Mouse (Mus musculus): Measurements from ENCODE around the gene Numa1. TPM values are rescaled to one million over a fixed set of nuclear protein-coding genes. Genes with fewer than 3 reads are reported as not detected.

Numa1 gene
- 63.3 and 65.1 TPM in 2 replicates for polyA plus RNA-seq (2015; fragmentation: Nextera tagmentation; extraction: Ambion mirVana)

DNA sequence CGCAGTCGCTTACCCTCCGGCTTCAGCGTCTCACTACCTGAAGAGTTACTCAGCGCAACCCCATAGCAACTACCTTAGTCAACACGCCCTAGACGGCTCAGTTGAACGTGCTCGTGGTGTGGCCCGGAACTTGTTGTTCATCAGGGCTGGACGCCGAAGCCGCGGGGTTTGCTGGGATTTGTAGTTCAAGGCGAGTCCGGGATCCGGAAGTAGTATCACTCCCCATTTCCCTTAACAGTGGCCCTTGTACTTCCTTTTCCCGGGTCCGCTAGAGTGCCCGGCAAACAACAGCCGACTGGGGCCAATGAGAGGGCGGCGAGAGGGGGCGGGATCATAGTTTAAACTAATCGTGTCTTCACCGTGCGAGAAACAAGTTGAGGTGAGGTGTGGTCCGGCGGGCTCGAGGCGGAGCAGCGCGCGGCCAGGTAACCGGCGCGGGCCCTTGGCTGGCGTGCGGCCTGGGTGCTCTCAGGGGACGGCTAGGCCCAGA, at the start of gene Numa1, which contains the start of gene Lrrc51:
Gene Numa1 (plus strand): TSS at position 361 of the 490 bp plus-strand sequence.
Gene Lrrc51 (minus strand): TSS at position 145 of the 490 bp plus-strand sequence.
- no peaks in the 10 kb centered on the region for H3K36me3 ChIP-seq
- H3K9me3 ChIP-seq, result no peaks in the 10 kb centered on the region
- no peaks in the 10 kb centered on the region for H3K27me3 ChIP-seq
- peak within 1 kb of the TSS; percentile 76 for H3K4me2 ChIP-seq (replicated peaks)
- peak; percentile 98 for ATAC-seq (replicated peaks)
- peaks cover 38% of the 10 kb centered on the region for H3K4me1 ChIP-seq
- WGBS, result under 1% methylated on average over 40 of the region's 40 CpGs
- H3K4me3 ChIP-seq, result peak within 1 kb of the TSS; percentile 89
- H3K27ac ChIP-seq (replicated peaks), result peak within 1 kb of the TSS; percentile 69
- H3K9ac ChIP-seq (replicated peaks), result peak within 1 kb of the TSS; percentile 75

DNA sequence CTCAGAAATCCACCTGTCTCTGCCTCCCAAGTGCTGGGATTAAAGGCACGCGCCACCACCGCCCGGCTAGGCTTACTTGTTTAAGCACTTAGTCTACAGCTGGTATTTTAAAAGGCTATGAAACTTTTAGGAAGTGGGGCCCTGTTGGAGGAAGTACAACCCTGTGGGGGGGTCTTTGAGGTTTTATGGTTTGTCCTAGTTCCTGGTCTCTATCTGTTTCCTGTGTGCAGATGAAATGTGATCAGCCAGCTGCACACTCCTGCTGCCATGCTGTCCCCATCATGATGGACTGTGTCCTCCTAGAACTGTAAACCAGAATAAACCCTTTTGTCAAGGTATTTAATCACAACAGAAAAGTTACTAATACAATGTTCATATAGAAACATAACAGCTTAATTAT, 49.8 kb upstream of the Numa1 start:
- 95% methylated on average over 4 of the region's 4 CpGs for WGBS
- no peak for ATAC-seq (replicated peaks)
- Histone ChIP-seq H3K4me3 (no peak overlapping the region), H3K9ac (replicated peaks) (no peak overlapping the region), H3K4me1 (no peaks in the 10 kb centered on the region), H3K4me2 (replicated peaks) (no peak overlapping the region), H3K36me3 (no peaks in the 10 kb centered on the region), H3K27me3 (no peaks in the 10 kb centered on the region), H3K9me3 (no peaks in the 10 kb centered on the region), H3K27ac (replicated peaks) (no peak overlapping the region)

DNA sequence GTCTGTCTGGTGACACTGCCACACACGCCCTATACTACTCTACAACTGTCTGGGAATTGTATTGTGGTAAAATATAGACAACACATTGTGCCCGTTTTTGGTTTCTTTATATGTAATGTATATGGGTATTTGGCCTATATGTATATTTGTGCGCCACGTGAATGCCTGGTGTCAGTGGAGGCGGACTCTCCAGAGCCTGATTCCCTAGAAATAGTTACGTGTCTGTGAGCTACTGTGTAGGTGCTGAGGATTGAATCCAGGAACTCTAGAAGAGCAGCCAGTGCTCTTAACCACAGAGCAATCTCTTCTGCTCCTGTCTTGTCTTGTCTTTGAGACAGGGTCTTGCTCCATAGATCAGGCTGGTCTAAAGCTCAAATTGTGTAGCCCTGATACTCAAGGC, 47.6 kb upstream of the Numa1 start:
- H3K9ac ChIP-seq (replicated peaks), result no peak overlapping the region
- no peaks in the 10 kb centered on the region for H3K9me3 ChIP-seq
- no peak overlapping the region for H3K27ac ChIP-seq (replicated peaks)
- H3K36me3 ChIP-seq, result no peaks in the 10 kb centered on the region
- no peak for ATAC-seq (replicated peaks)
- H3K4me3 ChIP-seq, result no peak overlapping the region
- no peaks in the 10 kb centered on the region for H3K4me1 ChIP-seq
- H3K4me2 ChIP-seq (replicated peaks), result no peak overlapping the region
- 91% methylated on average over 6 of the region's 6 CpGs for WGBS
- H3K27me3 ChIP-seq, result no peaks in the 10 kb centered on the region

DNA sequence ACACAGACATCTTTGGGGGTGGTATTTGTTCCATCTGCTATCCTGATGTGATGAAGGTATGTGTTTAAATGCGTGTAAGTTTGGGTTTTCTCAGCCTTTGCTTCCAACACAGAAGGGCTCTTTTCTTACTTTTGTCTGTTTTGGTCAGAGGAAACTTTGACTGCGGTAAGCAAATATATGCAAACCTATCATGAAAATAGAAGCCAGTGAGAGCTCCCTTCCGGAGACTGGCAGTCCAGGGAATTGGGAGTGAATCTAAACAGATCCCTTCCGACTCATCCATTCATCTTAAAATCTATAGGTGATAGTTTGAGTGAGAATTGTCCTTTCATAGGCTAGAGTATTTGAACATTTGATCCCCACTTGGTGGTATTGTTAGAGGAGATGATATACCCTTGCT, 45.5 kb upstream of the Numa1 start:
- ATAC-seq (replicated peaks), result no peak
- H3K27me3 ChIP-seq, result no peaks in the 10 kb centered on the region
- WGBS, result 88% methylated on average over 4 of the region's 4 CpGs

DNA sequence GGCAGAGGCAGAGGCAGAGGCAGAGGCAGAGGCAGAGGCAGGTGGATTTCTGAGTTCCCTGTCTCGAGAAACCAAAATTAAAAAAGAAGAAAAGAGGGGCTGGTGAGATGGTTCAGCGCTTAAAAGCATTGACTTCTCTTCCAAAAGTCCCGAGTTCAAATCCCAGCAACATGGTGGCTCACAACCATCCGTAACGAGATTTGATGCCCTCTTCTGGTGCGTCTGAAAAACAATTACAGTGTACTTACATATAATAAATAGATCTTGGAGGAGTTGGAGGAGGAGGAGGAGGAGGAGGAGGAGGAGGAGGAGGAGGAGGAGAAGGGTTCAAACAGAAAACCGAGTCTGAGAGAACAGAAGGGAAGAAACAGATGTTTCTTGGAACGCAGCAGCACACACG, 38.2 kb upstream of the Numa1 start:
- Histone ChIP-seq H3K4me2 (replicated peaks) (peak overlapping the region; percentile 41), H3K9ac (replicated peaks) (peak overlapping the region; percentile 47), H3K4me1 (peaks cover 19% of the 10 kb centered on the region), H3K27me3 (no peaks in the 10 kb centered on the region), H3K4me3 (peak overlapping the region; percentile 63), H3K9me3 (no peaks in the 10 kb centered on the region), H3K27ac (replicated peaks) (peak overlapping the region; percentile 94), H3K36me3 (no peaks in the 10 kb centered on the region)
- ATAC-seq (replicated peaks), result no peak
- 43% methylated on average over 9 of the region's 9 CpGs for WGBS

More for the DNA sequence above, 45.5 kb upstream of the Numa1 start:
- Histone ChIP-seq H3K27ac (replicated peaks) (no peak overlapping the region), H3K9ac (replicated peaks) (no peak overlapping the region), H3K36me3 (no peaks in the 10 kb centered on the region), H3K4me2 (replicated peaks) (no peak overlapping the region), H3K9me3 (no peaks in the 10 kb centered on the region), H3K4me1 (no peaks in the 10 kb centered on the region), H3K4me3 (no peak overlapping the region)

DNA sequence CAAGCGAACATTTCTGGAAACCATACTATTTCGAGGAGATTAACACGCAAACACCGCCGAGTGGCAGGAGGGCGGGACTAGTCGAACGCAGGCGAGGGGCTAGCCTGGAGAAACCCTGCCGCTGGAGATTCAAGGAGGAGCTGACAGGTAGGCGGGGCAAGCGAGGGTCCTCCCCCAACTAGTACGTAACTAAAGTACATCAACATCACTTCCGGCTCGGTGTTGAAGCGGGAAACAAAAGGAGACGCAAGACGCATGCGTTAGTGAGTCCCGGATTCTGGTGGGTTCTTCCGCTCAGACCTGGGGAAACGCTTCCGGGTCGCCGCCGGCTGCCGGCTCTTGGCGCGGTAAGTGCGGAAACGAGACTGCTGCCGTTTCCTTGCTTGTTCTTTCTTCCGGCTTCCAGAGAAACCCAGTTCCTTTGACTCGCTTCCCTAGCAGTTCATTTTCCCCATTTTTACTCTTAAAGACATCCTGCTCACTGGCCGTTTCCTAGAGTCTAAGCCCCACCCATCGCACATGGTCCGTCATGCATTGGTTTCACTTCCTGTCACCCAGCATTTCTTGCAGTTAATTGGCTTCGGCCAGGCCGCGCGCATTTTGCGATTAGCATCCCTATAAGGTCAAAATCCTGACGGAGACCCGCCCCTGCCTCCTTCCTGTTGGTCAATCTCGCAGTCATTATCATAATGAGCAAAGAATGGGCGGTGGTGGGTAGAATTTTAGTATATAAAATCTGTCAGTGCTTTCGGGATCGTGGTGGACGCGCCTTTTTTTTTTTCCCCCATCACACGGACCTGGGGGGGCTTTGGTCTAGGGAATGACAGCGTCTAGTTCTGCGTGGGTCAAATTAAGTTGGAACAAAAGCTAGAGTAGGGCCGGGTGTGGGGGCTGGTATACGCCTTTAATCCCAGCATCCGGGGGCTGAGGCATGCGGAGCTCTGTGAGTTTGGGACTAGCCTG, 37.5 kb upstream of the Numa1 start:
- Histone ChIP-seq H3K4me1 (peaks cover 19% of the 10 kb centered on the region), H3K27ac (replicated peaks) (peak overlapping the region; percentile 94), H3K27me3 (no peaks in the 10 kb centered on the region), H3K9ac (replicated peaks) (peak overlapping the region; percentile 47), H3K4me2 (replicated peaks) (peak overlapping the region; percentile 50), H3K9me3 (no peaks in the 10 kb centered on the region), H3K36me3 (no peaks in the 10 kb centered on the region), H3K4me3 (peak overlapping the region; percentile 63)
- peak; percentile 99 for ATAC-seq (replicated peaks)
- under 1% methylated on average over 57 of the region's 57 CpGs for WGBS

DNA sequence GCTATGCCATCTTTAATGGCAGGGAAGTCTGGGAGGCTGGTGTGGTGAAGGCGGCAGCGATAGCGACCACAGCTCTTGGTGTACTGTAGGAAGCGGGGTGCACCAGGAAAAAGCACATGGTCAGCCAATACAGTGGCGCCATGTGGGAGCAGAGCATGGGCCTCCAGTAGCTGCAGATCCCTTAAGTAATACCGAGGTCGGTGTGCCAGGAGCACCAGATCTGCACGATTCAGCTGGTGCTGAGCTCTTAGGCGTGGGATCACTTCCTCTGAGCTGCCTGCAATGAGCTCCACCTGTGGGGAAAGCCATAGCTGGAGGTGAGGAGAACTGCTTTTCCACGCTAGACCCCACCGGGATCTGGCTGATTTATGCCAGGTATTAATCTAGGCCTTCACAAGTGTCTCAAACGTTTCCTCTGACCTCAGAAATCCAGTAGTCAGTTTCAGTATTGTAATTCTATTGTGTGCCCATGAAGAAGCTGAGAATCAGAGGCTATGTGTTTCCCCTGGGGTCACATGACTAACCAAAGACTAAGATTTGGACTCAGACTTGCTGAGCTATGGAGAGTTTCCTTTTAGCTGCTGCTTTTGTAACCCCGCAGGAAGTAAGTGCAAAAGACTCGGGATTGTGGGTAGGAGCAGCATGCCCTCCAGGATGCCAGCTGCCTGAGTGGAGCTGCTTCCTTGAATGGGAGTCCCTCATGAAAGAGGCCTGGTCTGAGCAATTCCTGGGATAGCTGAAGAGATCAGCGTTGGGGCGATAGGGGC, 33.4 kb upstream of the Numa1 start:
- Histone ChIP-seq H3K9ac (replicated peaks) (no peak overlapping the region), H3K4me1 (peaks cover 18% of the 10 kb centered on the region), H3K4me2 (replicated peaks) (no peak overlapping the region), H3K4me3 (no peak overlapping the region), H3K9me3 (no peaks in the 10 kb centered on the region), H3K27me3 (no peaks in the 10 kb centered on the region), H3K27ac (replicated peaks) (no peak overlapping the region), H3K36me3 (peaks cover 4% of the 10 kb centered on the region; the same call in 1 of the 2 replicates)
- 92% methylated on average over 16 of the region's 16 CpGs for WGBS
- no peak for ATAC-seq (replicated peaks)

DNA sequence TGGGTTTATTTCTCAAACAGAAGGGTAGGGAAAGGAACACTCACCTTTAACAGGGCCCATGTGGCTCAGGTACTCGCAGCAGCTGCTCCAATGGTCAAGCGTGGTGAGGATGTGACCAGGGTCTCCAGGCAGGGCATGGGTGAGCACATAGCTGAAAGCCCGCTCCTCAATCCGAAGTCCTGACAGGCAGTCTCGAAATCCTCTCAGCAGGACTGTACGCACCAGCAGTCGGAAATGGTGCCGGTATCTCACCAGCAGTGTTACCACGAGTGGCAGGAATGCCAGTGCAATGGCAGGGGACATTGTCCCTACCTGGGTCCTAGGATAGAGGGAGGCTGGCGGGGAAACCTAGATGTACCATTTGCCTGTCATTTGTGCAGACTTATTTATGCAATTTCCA, 31.9 kb upstream of the Numa1 start:
- no peak overlapping the region for H3K9ac ChIP-seq (replicated peaks)

DNA sequence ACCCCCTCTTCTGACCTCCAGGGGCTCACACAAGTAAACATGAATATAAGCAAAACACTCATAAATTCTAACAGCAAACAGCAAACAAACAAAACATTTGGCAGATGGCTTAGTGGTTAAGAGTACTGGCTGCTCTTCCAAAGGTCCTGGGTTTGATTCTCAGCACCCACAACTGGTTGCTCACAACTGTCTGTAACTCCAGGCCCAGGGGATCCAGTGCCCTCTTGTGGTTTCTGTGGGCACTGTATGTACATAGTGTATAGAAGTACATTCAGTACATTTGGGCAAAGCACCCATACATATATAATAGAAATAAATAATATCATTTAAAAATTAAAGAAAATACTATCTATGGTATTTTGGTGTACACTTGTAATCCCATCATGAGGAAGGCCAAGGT, 31.1 kb upstream of the Numa1 start:
- H3K36me3 ChIP-seq, result peaks cover 4% of the 10 kb centered on the region; the same call in 1 of the 2 replicates
- no peak overlapping the region for H3K4me3 ChIP-seq
- H3K9me3 ChIP-seq, result no peaks in the 10 kb centered on the region
- H3K27ac ChIP-seq (replicated peaks), result no peak overlapping the region
- no peak overlapping the region for H3K9ac ChIP-seq (replicated peaks)
- H3K4me1 ChIP-seq, result peaks cover 23% of the 10 kb centered on the region
- no peak overlapping the region for H3K4me2 ChIP-seq (replicated peaks)
- H3K27me3 ChIP-seq, result no peaks in the 10 kb centered on the region
- no peak for ATAC-seq (replicated peaks)

More for the DNA sequence above, 31.9 kb upstream of the Numa1 start:
- no peak overlapping the region for H3K27ac ChIP-seq (replicated peaks)
- H3K27me3 ChIP-seq, result no peaks in the 10 kb centered on the region
- peaks cover 23% of the 10 kb centered on the region for H3K4me1 ChIP-seq
- H3K4me2 ChIP-seq (replicated peaks), result no peak overlapping the region
- no peak for ATAC-seq (replicated peaks)
- peaks cover 4% of the 10 kb centered on the region; the same call in 1 of the 2 replicates for H3K36me3 ChIP-seq
- no peaks in the 10 kb centered on the region for H3K9me3 ChIP-seq
- no peak overlapping the region for H3K4me3 ChIP-seq
- WGBS, result 91% methylated on average over 10 of the region's 10 CpGs

DNA sequence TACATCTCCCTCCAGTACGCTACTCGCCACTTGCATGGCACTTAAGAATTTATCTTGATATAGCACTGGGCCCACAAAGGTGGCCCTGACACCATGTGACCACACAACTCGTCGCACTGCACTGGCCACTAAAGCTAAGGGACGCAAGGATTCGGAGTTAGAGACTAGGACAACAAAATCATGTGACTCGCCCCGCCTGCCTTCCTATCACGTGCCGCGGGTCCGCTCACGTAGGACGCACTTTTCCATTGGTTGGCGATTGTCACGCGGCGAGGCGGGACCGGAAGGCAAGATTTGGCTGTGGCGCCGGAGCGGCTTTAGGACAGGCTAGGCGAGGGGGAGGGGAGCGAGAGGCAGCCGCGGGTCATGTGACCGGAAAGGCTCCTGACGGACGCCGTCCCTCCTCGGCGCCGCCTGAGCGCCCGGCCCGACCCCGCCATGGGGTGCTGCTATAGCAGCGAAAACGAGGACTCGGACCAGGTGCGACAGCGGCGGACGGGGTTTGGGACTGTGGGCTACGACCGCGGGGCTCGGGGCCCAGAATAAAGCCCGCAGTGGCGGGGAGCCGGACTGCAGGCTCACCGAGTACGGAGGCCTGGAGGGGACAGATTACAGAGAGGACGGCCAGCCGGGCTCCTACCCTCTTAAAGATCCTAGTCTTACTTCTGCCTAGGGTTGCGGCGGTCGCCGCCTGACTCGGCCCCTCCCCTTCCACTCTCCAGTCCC, 28.2 kb upstream of the Numa1 start, which contains the start of gene Lamtor1:
Gene Lamtor1 (plus strand): TSS at position 344 of the 726 bp plus-strand sequence.
- H3K4me1 ChIP-seq, result peaks cover 27% of the 10 kb centered on the region
- H3K4me3 ChIP-seq, result peak within 1 kb of the TSS; percentile 83
- ATAC-seq (replicated peaks), result peak; percentile 99
- peaks cover 13% of the 10 kb centered on the region for H3K36me3 ChIP-seq
- no peaks in the 10 kb centered on the region for H3K9me3 ChIP-seq
- peak within 1 kb of the TSS; percentile 95 for H3K9ac ChIP-seq (replicated peaks)
- peak within 1 kb of the TSS; percentile 95 for H3K27ac ChIP-seq (replicated peaks)
- peak within 1 kb of the TSS; percentile 81 for H3K4me2 ChIP-seq (replicated peaks)
- under 1% methylated on average over 61 of the region's 61 CpGs for WGBS
- H3K27me3 ChIP-seq, result no peaks in the 10 kb centered on the region

DNA sequence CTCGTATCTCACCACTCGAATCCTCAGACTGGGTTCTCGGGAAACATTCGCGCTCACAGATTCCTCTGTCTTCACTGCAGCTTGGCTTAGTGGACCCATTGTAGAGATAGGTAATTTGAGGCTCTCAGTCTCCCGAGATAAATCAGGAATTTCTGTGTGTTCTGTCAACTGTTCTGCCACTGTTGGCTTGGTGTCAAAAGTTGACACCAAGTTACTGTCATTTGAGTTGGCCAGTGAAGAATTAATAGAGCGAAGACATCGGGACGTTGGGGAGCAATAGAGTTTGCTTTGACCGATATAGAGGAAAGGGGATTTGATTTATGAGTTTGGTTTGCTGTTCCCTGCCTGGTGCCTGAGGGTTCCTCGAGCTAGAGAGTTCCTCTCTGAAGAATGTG, 27.6 kb upstream of the Numa1 start, which contains the start of gene Tomt:
Gene Tomt (minus strand): TSS at position 73 of the 395 bp plus-strand sequence.
- WGBS, result 18% methylated on average over 11 of the region's 11 CpGs
- no peak for ATAC-seq (replicated peaks)
- H3K27me3 ChIP-seq, result no peaks in the 10 kb centered on the region

More for the DNA sequence above, 27.6 kb upstream of the Numa1 start, which contains the start of gene Tomt:
- Histone ChIP-seq H3K4me2 (replicated peaks) (peak within 1 kb of the TSS; percentile 81), H3K4me1 (peaks cover 27% of the 10 kb centered on the region), H3K9me3 (no peaks in the 10 kb centered on the region), H3K27ac (replicated peaks) (peak within 1 kb of the TSS; percentile 95), H3K4me3 (peak within 1 kb of the TSS; percentile 83), H3K9ac (replicated peaks) (peak within 1 kb of the TSS; percentile 95), H3K36me3 (peaks cover 19% of the 10 kb centered on the region)

Measured in forebrain, embryonic 15.5 days (tissue).